Mouse (Mus musculus): ENCODE measurements at regions not wholly inside any gene's neighbourhood (a gene's known extent, or its start where the extent isn't known, plus 50 kb on each side); places are given as distances from the start of the nearest gene placed in this dataset.

DNA sequence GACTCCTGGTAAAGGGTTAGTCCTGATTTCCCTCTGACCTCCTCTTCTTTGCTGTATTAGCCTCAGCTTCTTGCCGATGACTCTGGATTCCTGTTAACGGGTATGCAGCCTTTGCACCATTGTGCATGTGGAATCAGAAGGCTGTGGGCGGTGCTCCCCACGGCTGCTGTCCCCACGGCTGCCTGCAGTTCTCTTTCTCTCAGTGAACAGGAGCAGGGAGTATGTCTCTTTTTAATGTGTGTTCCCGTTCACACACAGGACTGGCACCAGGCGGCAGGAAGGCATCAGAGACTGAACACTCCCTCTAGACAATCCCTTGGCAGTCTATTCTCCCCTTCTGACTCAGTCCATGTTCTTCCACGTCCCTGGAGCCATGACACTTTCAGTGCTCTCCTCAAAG is 178.9 kb downstream of the Zfp326 start:
- peaks cover 3% of the 10 kb centered on the region; the same call in 1 of the 2 replicates for H3K27me3 ChIP-seq (ENCODE audit: insufficient read depth, low read length)
- H3K4me3 ChIP-seq (replicated peaks; ENCODE audit: low read length): no peak overlapping the region
- TF ChIP-seq POU5F1 (IDR thresholded peaks at IDR 0.05; ENCODE audit: borderline replicate concordance, low read length) (no peak), CTCF (conservative IDR thresholded peaks at IDR 0.05; ENCODE audit: low read length) (no peak), NANOG (IDR thresholded peaks at IDR 0.05; ENCODE audit: borderline replicate concordance, low read length) (no peak)
- no peaks in the 10 kb centered on the region for H3K4me1 ChIP-seq (replicated peaks; ENCODE audit: low read depth, low read length)
- no peaks in the 10 kb centered on the region for H3K36me3 ChIP-seq (ENCODE audit: insufficient read depth, low read length)
- no peaks in the 10 kb centered on the region for H3K9me3 ChIP-seq (ENCODE audit: low read length)

DNA sequence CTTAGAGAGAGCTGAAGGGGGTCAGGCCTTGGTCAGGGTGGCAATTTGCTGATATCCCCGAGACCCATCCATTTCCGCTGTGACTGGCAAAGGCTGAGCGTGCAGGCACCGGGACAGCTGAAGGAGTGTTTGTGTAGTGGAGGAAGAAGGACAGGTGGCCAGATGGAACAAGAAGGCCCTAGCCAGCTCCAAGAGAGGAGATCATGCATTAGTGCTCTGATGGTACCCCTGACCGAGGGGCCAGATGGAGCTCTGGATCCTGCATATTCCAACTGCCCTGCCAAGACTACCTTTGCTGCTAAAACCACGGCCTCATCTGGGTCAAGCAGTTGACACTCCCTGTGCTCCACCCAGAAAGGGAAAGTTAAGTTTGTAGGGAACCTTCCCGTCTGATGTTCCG is 174.7 kb downstream of the Zfp326 start:
- H3K27me3 ChIP-seq (ENCODE audit: insufficient read depth, low read length): peaks cover 3% of the 10 kb centered on the region; the same call in 1 of the 2 replicates
- TF ChIP-seq POU5F1 (IDR thresholded peaks at IDR 0.05; ENCODE audit: borderline replicate concordance, low read length) (no peak), CTCF (conservative IDR thresholded peaks at IDR 0.05; ENCODE audit: low read length) (no peak), NANOG (IDR thresholded peaks at IDR 0.05; ENCODE audit: borderline replicate concordance, low read length) (no peak)
- no peak overlapping the region for H3K4me3 ChIP-seq (replicated peaks; ENCODE audit: low read length)
- no peaks in the 10 kb centered on the region for H3K4me1 ChIP-seq (replicated peaks; ENCODE audit: low read depth, low read length)
- no peaks in the 10 kb centered on the region for H3K9me3 ChIP-seq (ENCODE audit: low read length)
- H3K36me3 ChIP-seq (ENCODE audit: insufficient read depth, low read length): no peaks in the 10 kb centered on the region

DNA sequence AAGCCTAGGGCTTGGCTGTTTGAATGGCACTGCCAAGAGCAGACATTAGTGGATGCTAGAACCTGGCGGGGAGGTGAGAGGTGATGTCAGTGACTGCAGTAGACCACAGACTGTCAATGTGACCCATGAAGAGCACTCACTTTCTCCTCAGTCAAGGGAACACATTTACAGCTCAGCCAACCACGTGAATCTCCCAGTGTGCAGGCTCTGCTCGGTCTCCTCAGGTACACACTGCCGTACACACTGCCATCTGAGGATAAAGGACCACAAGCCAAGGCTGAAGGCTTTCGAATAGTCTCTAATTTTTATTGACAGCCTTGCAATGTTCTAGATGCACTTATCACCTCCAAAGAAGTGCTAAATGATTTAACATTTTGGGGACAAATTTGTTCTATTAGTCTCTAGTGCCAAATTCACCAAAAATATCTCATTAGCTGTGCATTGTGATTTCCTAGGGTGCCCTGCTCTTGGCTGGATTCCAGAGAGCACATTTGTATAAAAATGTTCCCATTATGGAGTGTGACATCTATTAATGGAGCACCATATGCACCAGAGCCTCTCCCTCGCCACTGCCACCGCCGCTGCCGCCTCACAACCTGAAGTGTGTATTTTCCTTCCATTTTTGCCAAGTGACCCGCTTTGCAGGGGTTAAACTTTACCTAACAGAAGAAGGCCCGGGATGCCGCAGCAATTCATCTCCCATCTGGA is 168.7 kb downstream of the Zfp326 start:
- Histone ChIP-seq H3K27me3 (ENCODE audit: insufficient read depth, low read length) (no peaks in the 10 kb centered on the region), H3K4me1 (replicated peaks; ENCODE audit: low read depth, low read length) (peaks cover 6% of the 10 kb centered on the region), H3K36me3 (ENCODE audit: insufficient read depth, low read length) (no peaks in the 10 kb centered on the region), H3K9me3 (ENCODE audit: low read length) (no peaks in the 10 kb centered on the region), H3K4me3 (replicated peaks; ENCODE audit: low read length) (no peak overlapping the region)
- no peak for TF ChIP-seq NANOG (IDR thresholded peaks at IDR 0.05; ENCODE audit: borderline replicate concordance, low read length)
- TF ChIP-seq POU5F1 (IDR thresholded peaks at IDR 0.05; ENCODE audit: borderline replicate concordance, low read length): no peak
- TF ChIP-seq CTCF (conservative IDR thresholded peaks at IDR 0.05; ENCODE audit: low read length): no peak

DNA sequence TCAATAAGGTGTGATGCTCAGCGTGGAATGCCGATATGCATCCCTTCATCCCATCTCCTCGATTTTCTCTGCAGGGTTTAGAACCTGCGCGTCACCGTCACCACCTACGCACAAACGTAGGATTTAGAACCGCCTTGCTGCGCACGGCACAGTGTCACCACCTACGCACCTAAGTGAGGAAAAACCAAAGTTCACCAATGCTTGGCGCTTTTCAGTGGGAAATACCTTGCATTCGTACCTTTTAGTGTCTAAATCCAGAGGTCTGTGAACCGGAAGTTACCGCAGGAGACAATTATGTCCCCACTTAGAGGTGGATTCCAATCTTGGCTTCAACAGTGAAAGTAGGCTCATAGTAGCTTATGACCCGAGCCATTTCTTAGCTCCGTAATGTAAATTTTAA is 162.0 kb downstream of the Zfp326 start:
- 0 out of 2 replicates have a peak, but pooled peaks cover 3% of the 10 kb centered on the region for H3K27me3 ChIP-seq (ENCODE audit: insufficient read depth, low read length)
- no peak for TF ChIP-seq CTCF (conservative IDR thresholded peaks at IDR 0.05; ENCODE audit: low read length)
- no peak for TF ChIP-seq NANOG (IDR thresholded peaks at IDR 0.05; ENCODE audit: borderline replicate concordance, low read length)
- TF ChIP-seq POU5F1 (IDR thresholded peaks at IDR 0.05; ENCODE audit: borderline replicate concordance, low read length): no peak
- H3K36me3 ChIP-seq (ENCODE audit: insufficient read depth, low read length): no peaks in the 10 kb centered on the region
- H3K9me3 ChIP-seq (ENCODE audit: low read length): no peaks in the 10 kb centered on the region
- no peak overlapping the region for H3K4me3 ChIP-seq (replicated peaks; ENCODE audit: low read length)
- peaks cover 6% of the 10 kb centered on the region for H3K4me1 ChIP-seq (replicated peaks; ENCODE audit: low read depth, low read length)

DNA sequence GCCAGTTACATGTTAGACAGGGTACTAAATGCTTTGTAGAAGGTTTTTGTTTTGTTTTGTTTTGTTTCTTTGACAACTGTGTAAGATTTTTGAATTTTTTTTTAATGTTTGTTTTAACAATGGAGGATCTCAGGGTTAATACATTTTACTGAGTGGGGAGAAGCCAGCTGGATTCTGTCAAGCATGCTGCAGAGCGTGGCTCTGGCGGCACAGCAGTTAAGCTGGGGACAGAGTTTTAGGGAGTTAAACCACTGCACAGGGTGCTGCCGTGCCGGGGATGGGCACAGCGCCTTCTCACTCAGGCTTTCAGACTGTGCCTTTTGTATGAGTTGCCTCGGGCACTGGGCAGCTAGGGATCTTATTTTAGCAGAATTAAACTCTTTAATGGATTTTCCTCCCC is 159.8 kb downstream of the Zfp326 start:
- Histone ChIP-seq H3K36me3 (ENCODE audit: insufficient read depth, low read length) (no peaks in the 10 kb centered on the region), H3K4me3 (replicated peaks; ENCODE audit: low read length) (no peak overlapping the region), H3K4me1 (replicated peaks; ENCODE audit: low read depth, low read length) (peaks cover 21% of the 10 kb centered on the region), H3K9me3 (ENCODE audit: low read length) (no peaks in the 10 kb centered on the region), H3K27me3 (ENCODE audit: insufficient read depth, low read length) (0 out of 2 replicates have a peak, but pooled peaks cover 3% of the 10 kb centered on the region)
- TF ChIP-seq NANOG (IDR thresholded peaks at IDR 0.05; ENCODE audit: borderline replicate concordance, low read length): no peak
- no peak for TF ChIP-seq CTCF (conservative IDR thresholded peaks at IDR 0.05; ENCODE audit: low read length)
- no peak for TF ChIP-seq POU5F1 (IDR thresholded peaks at IDR 0.05; ENCODE audit: borderline replicate concordance, low read length)

DNA sequence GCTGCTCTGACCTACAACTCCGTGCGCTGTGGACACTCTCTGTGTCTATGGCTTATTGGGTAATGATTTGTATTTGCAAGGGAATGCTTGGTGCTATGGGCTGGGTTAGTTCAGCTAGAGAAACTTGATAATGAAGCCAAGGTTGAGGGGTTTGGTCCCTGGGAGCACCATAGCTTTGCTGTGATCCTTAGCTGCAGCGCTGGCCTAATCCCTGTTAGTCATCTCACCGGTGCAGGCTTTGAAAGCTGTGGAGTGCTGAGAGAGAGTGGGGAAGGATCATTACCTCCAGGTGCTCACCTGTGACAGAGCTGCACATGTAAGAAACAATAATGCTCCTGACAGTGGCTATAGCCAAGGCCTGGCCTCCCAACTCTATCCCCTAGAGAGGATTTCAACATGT is 156.6 kb downstream of the Zfp326 start:
- Histone ChIP-seq H3K27me3 (ENCODE audit: insufficient read depth, low read length) (no peaks in the 10 kb centered on the region), H3K4me1 (replicated peaks; ENCODE audit: low read depth, low read length) (peaks cover 27% of the 10 kb centered on the region)
- no peak for TF ChIP-seq POU5F1 (IDR thresholded peaks at IDR 0.05; ENCODE audit: borderline replicate concordance, low read length)
- no peak for TF ChIP-seq CTCF (conservative IDR thresholded peaks at IDR 0.05; ENCODE audit: low read length)
- TF ChIP-seq NANOG (IDR thresholded peaks at IDR 0.05; ENCODE audit: borderline replicate concordance, low read length): no peak

DNA sequence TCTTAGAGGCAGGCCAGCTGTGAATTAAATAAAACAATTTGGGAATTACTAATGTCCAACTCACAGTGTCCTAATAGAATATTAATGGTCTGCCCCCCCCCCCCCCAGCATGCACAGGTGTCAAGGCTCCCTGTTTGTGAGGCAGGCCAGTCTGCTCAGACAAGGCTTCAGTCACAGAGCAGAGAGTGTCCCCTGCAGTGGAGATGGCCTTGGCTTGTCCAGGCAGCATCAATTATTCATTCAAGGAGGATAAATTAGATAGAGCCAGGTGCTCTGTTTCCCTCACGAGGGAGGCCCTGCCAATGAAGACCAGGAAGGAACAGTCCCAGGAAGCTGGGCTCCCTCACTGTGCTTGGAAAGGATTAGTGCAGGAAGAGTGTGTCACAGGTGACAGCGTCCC is 150.5 kb downstream of the Zfp326 start:
- no peak overlapping the region for H3K4me3 ChIP-seq (replicated peaks; ENCODE audit: low read length)
- TF ChIP-seq CTCF (conservative IDR thresholded peaks at IDR 0.05; ENCODE audit: low read length) (no peak), NANOG (IDR thresholded peaks at IDR 0.05; ENCODE audit: borderline replicate concordance, low read length) (no peak), POU5F1 (IDR thresholded peaks at IDR 0.05; ENCODE audit: borderline replicate concordance, low read length) (no peak)
- H3K36me3 ChIP-seq (ENCODE audit: insufficient read depth, low read length): no peaks in the 10 kb centered on the region
- peaks cover 9% of the 10 kb centered on the region for H3K27me3 ChIP-seq (ENCODE audit: insufficient read depth, low read length)
- H3K4me1 ChIP-seq (replicated peaks; ENCODE audit: low read depth, low read length): peaks cover 13% of the 10 kb centered on the region
- no peaks in the 10 kb centered on the region for H3K9me3 ChIP-seq (ENCODE audit: low read length)

More for the DNA sequence above, 156.6 kb downstream of the Zfp326 start:
- Histone ChIP-seq H3K36me3 (ENCODE audit: insufficient read depth, low read length) (no peaks in the 10 kb centered on the region), H3K9me3 (ENCODE audit: low read length) (no peaks in the 10 kb centered on the region), H3K4me3 (replicated peaks; ENCODE audit: low read length) (no peak overlapping the region)

DNA sequence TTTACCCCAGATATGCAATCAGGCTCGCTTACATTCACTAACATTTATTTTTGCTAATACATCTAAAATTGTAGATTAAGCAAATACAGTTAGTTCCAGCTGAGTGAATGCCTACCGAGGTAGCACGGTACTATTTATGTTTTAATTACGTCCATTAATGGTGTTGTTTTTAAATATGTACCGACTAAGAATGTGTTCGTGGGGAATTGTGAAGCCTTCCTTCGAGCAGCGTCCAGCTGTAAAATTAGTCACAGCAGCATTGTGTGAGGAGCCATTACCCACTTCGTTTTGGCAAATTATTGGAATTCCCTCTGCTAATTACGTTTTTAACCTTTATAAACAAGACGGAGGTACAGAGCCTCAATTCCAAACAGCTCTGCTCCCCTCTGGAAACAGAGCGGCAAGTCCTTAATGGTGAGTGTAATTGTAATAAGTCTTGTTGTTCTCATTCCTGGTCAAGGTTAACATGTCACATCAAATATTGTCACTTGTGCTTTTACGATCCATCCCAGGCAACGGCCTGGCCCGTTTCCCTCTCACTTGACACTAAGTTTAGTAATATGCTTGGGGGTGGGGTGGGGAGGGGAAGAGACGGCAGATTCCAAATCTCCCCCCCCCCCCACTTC is 128.0 kb downstream of the Zfp326 start:
- TF ChIP-seq NANOG (IDR thresholded peaks at IDR 0.05; ENCODE audit: borderline replicate concordance, low read length): no peak
- no peak for TF ChIP-seq CTCF (conservative IDR thresholded peaks at IDR 0.05; ENCODE audit: low read length)
- no peak for TF ChIP-seq POU5F1 (IDR thresholded peaks at IDR 0.05; ENCODE audit: borderline replicate concordance, low read length)
- Histone ChIP-seq H3K36me3 (ENCODE audit: insufficient read depth, low read length) (no peaks in the 10 kb centered on the region), H3K4me1 (replicated peaks; ENCODE audit: low read depth, low read length) (no peaks in the 10 kb centered on the region), H3K4me3 (replicated peaks; ENCODE audit: low read length) (no peak overlapping the region), H3K9me3 (ENCODE audit: low read length) (peaks cover 20% of the 10 kb centered on the region), H3K27me3 (ENCODE audit: insufficient read depth, low read length) (no peaks in the 10 kb centered on the region)
